Mouse (Mus musculus) CH12.LX (cell line): ENCODE results near the gene Usp30.

Experiments
- BHLHE40 ChIP-seq: IDR thresholded peaks from 2 replicates; pipeline ENCODE4 v1.6.1; 2011; ENCODE audit warnings: mild to moderate bottlenecking, low read depth, low read length, improper control_type of control experiment
- CHD2 ChIP-seq: IDR thresholded peaks from 2 replicates; pipeline ENCODE4 v1.6.1; 2011; ENCODE audit warnings: low read length, improper control_type of control experiment
- CTCF ChIP-seq, 2 experiments: IDR thresholded peaks in 1 of 2; conservative IDR thresholded peaks in 1 of 2; 2 replicates each; pipeline ENCODE4 v1.5.1; 2011 to 2012; ENCODE audit warnings: low read depth in 2 of 2, low read length in 2 of 2, improper control_type of control experiment in 1 of 2, inconsistent platforms in 1 of 2, mild to moderate bottlenecking in 1 of 2, moderate library complexity in 1 of 2
- IRF4 ChIP-seq: IDR thresholded peaks from 2 replicates; pipeline ENCODE4 v1.6.1; 2014; ENCODE audit warnings: low read depth, mild to moderate bottlenecking, inconsistent platforms, low read length, improper control_type of control experiment
- MEF2A ChIP-seq: IDR thresholded peaks from 2 replicates; pipeline ENCODE4 v1.6.1; 2014; ENCODE audit warnings: low read depth, mild to moderate bottlenecking, inconsistent platforms, low read length, improper control_type of control experiment, borderline replicate concordance
- POLR2A ChIP-seq: IDR thresholded peaks from 2 replicates; pipeline ENCODE4 v1.6.1; 2011; ENCODE audit warnings: low read depth, mild to moderate bottlenecking, improper control_type of control experiment, low read length
- POLR2AphosphoS2 ChIP-seq: IDR thresholded peaks from 2 replicates; pipeline ENCODE4 v1.6.1; 2011; ENCODE audit warnings: low read depth, low read length, improper control_type of control experiment
- RAD21 ChIP-seq: IDR thresholded peaks from 2 replicates; pipeline ENCODE4 v1.6.1; 2011; ENCODE audit warnings: low read depth, mild to moderate bottlenecking, low read length, improper control_type of control experiment, moderate library complexity
- RCOR1 ChIP-seq: conservative IDR thresholded peaks from 2 replicates; pipeline ENCODE4 v1.6.1; 2012; ENCODE audit warnings: low read depth, mild to moderate bottlenecking, inconsistent platforms, low read length, improper control_type of control experiment
- USF1 ChIP-seq: IDR thresholded peaks from 2 replicates; pipeline ENCODE4 v1.6.1; 2014; ENCODE audit warnings: low read depth, mild to moderate bottlenecking, inconsistent platforms, low read length, improper control_type of control experiment
- ZMIZ1 ChIP-seq: IDR thresholded peaks from 2 replicates; pipeline ENCODE4 v1.6.1; 2012; ENCODE audit warnings: low read depth, mild to moderate bottlenecking, inconsistent platforms, low read length, improper control_type of control experiment

DNA sequence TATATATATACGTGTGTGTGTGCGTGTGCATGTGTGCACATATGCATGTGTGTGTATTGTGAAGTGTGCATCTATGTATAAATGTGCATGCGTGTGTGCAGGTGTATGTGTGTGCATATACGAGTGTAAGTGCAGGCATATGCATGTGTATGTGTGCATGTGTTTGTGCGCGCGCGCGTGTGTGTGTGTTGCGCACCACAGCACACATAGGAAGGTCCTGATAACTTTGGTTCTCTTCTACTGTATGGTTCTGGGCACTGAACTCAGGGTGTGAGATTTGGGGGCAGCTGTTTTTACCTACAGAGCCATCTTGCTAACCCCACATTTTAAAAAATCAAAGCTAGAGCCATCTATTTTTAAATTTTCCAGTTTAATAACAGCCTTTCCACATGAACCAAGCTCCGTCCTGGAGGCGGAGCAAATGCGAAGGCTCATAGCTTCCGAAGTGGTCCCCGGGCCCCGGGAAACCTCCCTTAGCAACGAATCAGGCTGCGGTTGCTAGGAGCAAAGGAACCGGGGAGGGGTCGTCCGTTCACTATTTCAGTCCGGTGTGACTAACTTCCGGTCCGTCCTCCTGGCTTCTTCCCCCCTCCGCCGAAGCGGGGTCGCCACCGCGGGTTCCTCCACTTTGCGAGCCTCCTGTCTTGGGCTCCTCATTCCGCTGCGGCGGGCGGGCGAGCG lies 34.6 kb downstream of the Usp30 start:
- TF ChIP-seq IRF4: peak; percentile 49; the same call in 1 of the 2 replicates
- no peak for TF ChIP-seq CHD2
- no peak for TF ChIP-seq CTCF (conservative IDR thresholded peaks at IDR 0.05 in 1 of 2, IDR thresholded peaks at IDR 0.05 in 1 of 2; ENCODE audit: low read depth in 2 of 2, low read length in 2 of 2)
- TF ChIP-seq BHLHE40: no peak
- no peak for TF ChIP-seq RCOR1
- TF ChIP-seq POLR2AphosphoS2: no peak
- TF ChIP-seq MEF2A: peak; percentile 36; the same call in 1 of the 2 replicates
- TF ChIP-seq USF1: no peak
- TF ChIP-seq ZMIZ1: no peak
- peak; percentile 52 for TF ChIP-seq POLR2A
- TF ChIP-seq RAD21: no peak
